Mouse (Mus musculus) MEL (cell line): Measurements from ENCODE around the gene Fermt2. TPM values are rescaled to one million over a fixed set of nuclear protein-coding genes. Genes with fewer than 3 reads are reported as not detected.

Source experiments
- DNase-seq: peaks from one replicate; pipeline ENCODE4 v3.0.0; 2011; ENCODE audit warnings: low read depth, low spot score
- H3K27ac ChIP-seq: 2 replicates; pipeline ENCODE4 v1.5.1; 2012; ENCODE audit warnings: low read depth, mild to moderate bottlenecking, control low read depth, low read length, moderate library complexity; ENCODE audit not compliant: control insufficient read depth
- H3K27me3 ChIP-seq, 2 experiments: fragments of 150-350 bp in 1 of 2; sonication (generic) in 1 of 2; 2 replicates each; pipeline ENCODE4 v1.6.1; 2012; ENCODE audit warnings: low read length in 2 of 2, mild to moderate bottlenecking in 2 of 2, improper control_type of control experiment in 1 of 2, moderate library complexity in 1 of 2; ENCODE audit not compliant: insufficient read depth in 2 of 2, control insufficient read depth in 1 of 2
- H3K36me3 ChIP-seq, 2 experiments: 2 replicates each; pipeline ENCODE4 v1.6.1; 2012 to 2014; ENCODE audit warnings: low read length in 2 of 2, improper control_type of control experiment in 1 of 2, inconsistent platforms in 1 of 2, mild to moderate bottlenecking in 1 of 2; ENCODE audit not compliant: insufficient read depth in 2 of 2, control insufficient read depth in 1 of 2
- H3K4me1 ChIP-seq, 2 experiments: fragments of 150-350 bp in 1 of 2; sonication (generic) in 1 of 2; 2 replicates each; pipeline ENCODE4 v1.6.1; 2012; ENCODE audit warnings: low read length in 2 of 2, improper control_type of control experiment in 1 of 2, mild to moderate bottlenecking in 1 of 2; ENCODE audit not compliant: insufficient read depth in 2 of 2, control insufficient read depth in 1 of 2
- H3K4me3 ChIP-seq, 2 experiments: fragments of 150-350 bp in 1 of 2; sonication (generic) in 1 of 2; 2 replicates each; pipeline ENCODE4 v1.5.1; 2012; ENCODE audit warnings: low read depth in 2 of 2, low read length in 2 of 2, mild to moderate bottlenecking in 2 of 2, moderate library complexity in 2 of 2, control low read depth in 1 of 2, improper control_type of control experiment in 1 of 2; ENCODE audit not compliant: control insufficient read depth in 1 of 2, insufficient read depth in 1 of 2
- H3K79me2 ChIP-seq: 2 replicates; pipeline ENCODE4 v1.6.1; 2012; ENCODE audit warnings: mild to moderate bottlenecking, low read length, moderate library complexity; ENCODE audit not compliant: control insufficient read depth, poor library complexity, insufficient read depth
- H3K9ac ChIP-seq: 2 replicates; pipeline ENCODE4 v1.6.1; 2012; ENCODE audit warnings: low read depth, mild to moderate bottlenecking, control low read depth, low read length, moderate library complexity; ENCODE audit not compliant: control insufficient read depth, poor library complexity, severe bottlenecking
- H3K9me3 ChIP-seq: fragments of 150-350 bp; sonication (generic); replicated peaks from 2 replicates; pipeline ENCODE4 v1.6.1; 2012; ENCODE audit warnings: mild to moderate bottlenecking, low read length, improper control_type of control experiment, moderate library complexity; ENCODE audit not compliant: insufficient read depth
- E2F4 ChIP-seq: IDR thresholded peaks from 2 replicates; pipeline ENCODE4 v1.6.1; 2011; ENCODE audit warnings: low read depth, low read length, improper control_type of control experiment, borderline replicate concordance
- ELF1 ChIP-seq: IDR thresholded peaks from 2 replicates; pipeline ENCODE4 v1.6.1; 2014; ENCODE audit warnings: low read depth, mild to moderate bottlenecking, inconsistent platforms, low read length, improper control_type of control experiment, moderate library complexity
- EP300 ChIP-seq, 2 experiments: IDR thresholded peaks; 2 replicates each; pipeline ENCODE4 v1.6.1; 2011; ENCODE audit warnings: improper control_type of control experiment in 2 of 2, low read length in 2 of 2, low read depth in 1 of 2, mild to moderate bottlenecking in 1 of 2
- GATA1 ChIP-seq: IDR thresholded peaks from 2 replicates; pipeline ENCODE4 v1.6.1; 2011; ENCODE audit warnings: low read depth, low read length, improper control_type of control experiment
- JUND ChIP-seq: IDR thresholded peaks from 2 replicates; pipeline ENCODE4 v1.6.1; 2011; ENCODE audit warnings: low read depth, mild to moderate bottlenecking, improper control_type of control experiment, low read length
- KAT2A ChIP-seq: conservative IDR thresholded peaks from 2 replicates; pipeline ENCODE4 v1.6.1; 2012; ENCODE audit warnings: low read depth, low read length, improper control_type of control experiment, inconsistent platforms
- MAX ChIP-seq: IDR thresholded peaks from 2 replicates; pipeline ENCODE4 v1.6.1; 2011; ENCODE audit warnings: low read length, improper control_type of control experiment
- MAZ ChIP-seq: IDR thresholded peaks from 2 replicates; pipeline ENCODE4 v1.6.1; 2012; ENCODE audit warnings: low read depth, mild to moderate bottlenecking, inconsistent platforms, low read length, improper control_type of control experiment
- MYB ChIP-seq: IDR thresholded peaks from 2 replicates; pipeline ENCODE4 v1.6.1; 2011; ENCODE audit warnings: mild to moderate bottlenecking, low read depth, low read length, improper control_type of control experiment
- MYC ChIP-seq: IDR thresholded peaks from 2 replicates; pipeline ENCODE4 v1.6.1; 2011; ENCODE audit warnings: low read depth, mild to moderate bottlenecking, low read length, improper control_type of control experiment, moderate library complexity
- NELFE ChIP-seq: IDR thresholded peaks from 2 replicates; pipeline ENCODE4 v1.6.1; 2011; ENCODE audit warnings: low read depth, low read length, improper control_type of control experiment
- POLR2A ChIP-seq, 2 experiments: IDR thresholded peaks; 2 replicates each; pipeline ENCODE4 v1.6.1; 2011 to 2012; ENCODE audit warnings: low read length in 2 of 2, mild to moderate bottlenecking in 2 of 2, control low read depth in 1 of 2, improper control_type of control experiment in 1 of 2, low read depth in 1 of 2, moderate library complexity in 1 of 2; ENCODE audit not compliant: control insufficient read depth in 1 of 2, insufficient read depth in 1 of 2, poor library complexity in 1 of 2
- RAD21 ChIP-seq: IDR thresholded peaks from 2 replicates; pipeline ENCODE4 v1.6.1; 2011; ENCODE audit warnings: mild to moderate bottlenecking, low read depth, low read length, improper control_type of control experiment
- SMC3 ChIP-seq: IDR thresholded peaks from 2 replicates; pipeline ENCODE4 v1.6.1; 2011; ENCODE audit warnings: low read depth, low read length, improper control_type of control experiment
- TAL1 ChIP-seq: IDR thresholded peaks from 2 replicates; pipeline ENCODE4 v1.6.1; 2012; ENCODE audit warnings: mild to moderate bottlenecking, inconsistent platforms, low read length, moderate library complexity, mixed read lengths
- TBP ChIP-seq: IDR thresholded peaks from 2 replicates; pipeline ENCODE4 v1.8.0; 2011; ENCODE audit warnings: low read depth, low read length, improper control_type of control experiment
- TCF12 ChIP-seq: IDR thresholded peaks from 2 replicates; pipeline ENCODE4 v1.6.1; 2014; ENCODE audit warnings: low read depth, mild to moderate bottlenecking, inconsistent platforms, low read length, improper control_type of control experiment, moderate library complexity
- USF1 ChIP-seq: IDR thresholded peaks from 2 replicates; pipeline ENCODE4 v1.6.1; 2014; ENCODE audit warnings: low read depth, mild to moderate bottlenecking, inconsistent platforms, low read length, improper control_type of control experiment, moderate library complexity
- USF2 ChIP-seq, 2 experiments: IDR thresholded peaks; 2 replicates each; pipeline ENCODE4 v1.6.1; 2011 to 2012; ENCODE audit warnings: improper control_type of control experiment in 2 of 2, low read length in 2 of 2, borderline replicate concordance in 1 of 2, inconsistent platforms in 1 of 2, low read depth in 1 of 2, mild to moderate bottlenecking in 1 of 2; ENCODE audit not compliant: insufficient read depth in 1 of 2
- ZC3H11A ChIP-seq: IDR thresholded peaks from 2 replicates; pipeline ENCODE4 v1.6.1; 2012; ENCODE audit warnings: low read depth, mild to moderate bottlenecking, inconsistent platforms, low read length, improper control_type of control experiment
- ZKSCAN1 ChIP-seq: IDR thresholded peaks from 2 replicates; pipeline ENCODE4 v1.6.1; 2012; ENCODE audit warnings: low read depth, mild to moderate bottlenecking, inconsistent platforms, low read length, improper control_type of control experiment, moderate library complexity
- polyA plus RNA-seq, 2 experiments: library from polyadenylated mRNA; stranded (reverse) in 1 of 2; unstranded in 1 of 2; fragments of >175 nt in 1 of 2; fragments of >200 nt in 1 of 2; gene quantifications; 2 replicates each; pipeline versions ENCODE4 v1.2.1 to v1.2.4; 2012; ENCODE audit warnings: low replicate concordance in 2 of 2, low read depth in 1 of 2; ENCODE audit not compliant: insufficient read length in 2 of 2, insufficient read depth in 1 of 2, missing spikeins in 1 of 2
- total RNA-seq: library from RNA; depleted of rRNA; stranded (reverse); fragments of 300-350 nt; gene quantifications from 2 replicates; pipeline ENCODE4 v1.2.3, GENCODE M21; 2012

The Fermt2 gene
- total and polyA plus RNA-seq, 3 experiments = not detected

GRCm38 (mm10) chr14:45477651-45478050 lies 52.3 kb downstream of the Fermt2 start:
- Histone ChIP-seq H3K9ac (no peak overlapping the region), H3K79me2 (no peaks in the 10 kb centered on the region), H3K27ac (no peak overlapping the region), H3K9me3 (no peaks in the 10 kb centered on the region), H3K4me3 (no peak overlapping the region), H3K4me1 (no peaks in the 10 kb centered on the region), H3K36me3 (no peaks in the 10 kb centered on the region), H3K27me3 (peaks cover 0 to 3% of the 10 kb centered on the region in 2 experiments; a peak in 1 of 4 replicates)
- TF ChIP-seq ZKSCAN1 (no peak), TCF12 (no peak), SMC3 (no peak), E2F4 (no peak), GATA1 (no peak), MAX (no peak), MAZ (no peak)
- no peak for DNase-seq

- Histone ChIP-seq H3K36me3 (no peaks in the 10 kb centered on the region), H3K9ac (no peak overlapping the region), H3K27ac (no peak overlapping the region), H3K4me3 (no peak overlapping the region), H3K27me3 (peaks cover 0 to 3% of the 10 kb centered on the region in 2 experiments; a peak in 1 of 4 replicates), H3K9me3 (no peaks in the 10 kb centered on the region), H3K4me1 (no peaks in the 10 kb centered on the region), H3K79me2 (no peaks in the 10 kb centered on the region)
- no peak for TF ChIP-seq MYC
- TF ChIP-seq MAX = no peak
- TF ChIP-seq JUND = no peak
- no peak for TF ChIP-seq ELF1
- TF ChIP-seq ZC3H11A = no peak
- TF ChIP-seq GATA1 = no peak
- no peak for DNase-seq
Observed at GRCm38 (mm10) chr14:45476990-45477389, 52.9 kb downstream of the Fermt2 start.

- no peak for DNase-seq
- no peak overlapping the region for H3K9ac ChIP-seq
- no peak for TF ChIP-seq TAL1
- TF ChIP-seq JUND = no peak
- TF ChIP-seq EP300 (IDR thresholded peaks at IDR 0.05; ENCODE audit: low read depth in 1 of 2, low read length in 2 of 2) = no peak
- TF ChIP-seq POLR2A (IDR thresholded peaks at IDR 0.05; ENCODE audit: control insufficient read depth in 1 of 2, insufficient read depth in 1 of 2, low read depth in 1 of 2, low read length in 2 of 2, poor library complexity in 1 of 2) = no peak
- no peak for TF ChIP-seq USF2 (IDR thresholded peaks at IDR 0.05; ENCODE audit: borderline replicate concordance in 1 of 2, insufficient read depth in 1 of 2, low read depth in 1 of 2, low read length in 2 of 2)
- no peak for TF ChIP-seq MYB
- TF ChIP-seq TBP = no peak
- no peak for TF ChIP-seq ELF1
- no peak for TF ChIP-seq USF1
- no peak for TF ChIP-seq MYC
- no peak for TF ChIP-seq KAT2A
- TF ChIP-seq ZC3H11A = no peak
- no peak for TF ChIP-seq GATA1
- no peak for TF ChIP-seq RAD21
- no peak for TF ChIP-seq NELFE
- TF ChIP-seq SMC3 = no peak
- H3K27me3 ChIP-seq = no peaks in the 10 kb centered on the region; a peak in 1 of 4 replicates
- H3K4me1 ChIP-seq = no peaks in the 10 kb centered on the region
- H3K79me2 ChIP-seq = no peaks in the 10 kb centered on the region
- H3K36me3 ChIP-seq = no peaks in the 10 kb centered on the region
- H3K27ac ChIP-seq = no peak overlapping the region
- H3K4me3 ChIP-seq = no peak overlapping the region
- no peaks in the 10 kb centered on the region for H3K9me3 ChIP-seq
Observed at GRCm38 (mm10) chr14:45472536-45472935, 57.4 kb downstream of the Fermt2 start.
